Mouse (Mus musculus) spleen, adult 2 months (tissue): Measurements from ENCODE around the gene Ly6g5c.

Experiments
- CTCF ChIP-seq: fragments of 200-500 bp; IDR thresholded peaks from 2 replicates; pipeline ENCODE4 v1.5.1; 2011; ENCODE audit warnings: mild to moderate bottlenecking, inconsistent platforms; ENCODE audit not compliant: insufficient read depth, insufficient read length, insufficient replicate concordance; ENCODE audit errors: extremely low read depth
- POLR2A ChIP-seq: fragments of 200-500 bp; IDR thresholded peaks from 2 replicates; pipeline ENCODE4 v1.6.1; 2011; ENCODE audit warnings: low read depth, low read length, inconsistent platforms

- TF ChIP-seq CTCF: no peak
- TF ChIP-seq POLR2A: no peak
Observed at GRCm38 (mm10) chr17:35159638-35160037, 51.6 kb downstream of the Ly6g5c start.
